Mouse (Mus musculus): ENCODE measurements at regions not wholly inside any gene's neighbourhood (a gene's known extent, or its start where the extent isn't known, plus 50 kb on each side); places are given as distances from the start of the nearest gene placed in this dataset.

GRCm38 (mm10) chr16:46965741-46966140 lies 467.4 kb upstream of the Nectin3 start:
- ATAC-seq (ENCODE audit: low read depth) (no peak), DNase-seq (ENCODE audit: low spot score) (no peak)
- Histone ChIP-seq H3K4me1 (ENCODE audit: control insufficient read depth, insufficient read depth, low read length) (no peaks in the 10 kb centered on the region), H3K4me3 (ENCODE audit: low read depth, low read length) (no peak overlapping the region), H3K9me3 (ENCODE audit: control insufficient read depth, low read length) (no peaks in the 10 kb centered on the region), H3K4me2 (ENCODE audit: low read depth, low read length) (no peak overlapping the region), H3K27me3 (replicated peaks; ENCODE audit: control insufficient read depth, insufficient read depth, low read length) (no peaks in the 10 kb centered on the region), H3K9ac (ENCODE audit: low read depth, low read length) (no peak overlapping the region), H3K27ac (replicated peaks; ENCODE audit: low read depth, low read length) (no peak overlapping the region), H3K36me3 (ENCODE audit: control insufficient read depth, insufficient read depth, low read length) (no peaks in the 10 kb centered on the region)
- 85% methylated on average over 7 of the region's 7 CpGs for WGBS

GRCm38 (mm10) chr16:46956990-46957389 lies 458.7 kb upstream of the Nectin3 start:
- no peaks in the 10 kb centered on the region for H3K36me3 ChIP-seq (ENCODE audit: control insufficient read depth, insufficient read depth, low read length)
- no peak overlapping the region for H3K4me3 ChIP-seq (ENCODE audit: low read depth, low read length)
- no peak overlapping the region for H3K27ac ChIP-seq (replicated peaks; ENCODE audit: low read depth, low read length)
- no peaks in the 10 kb centered on the region for H3K4me1 ChIP-seq (ENCODE audit: control insufficient read depth, insufficient read depth, low read length)
- WGBS = 88% methylated on average over 1 of the region's 1 CpGs
- H3K9ac ChIP-seq (ENCODE audit: low read depth, low read length) = no peak overlapping the region
- ATAC-seq (ENCODE audit: low read depth) = no peak
- no peaks in the 10 kb centered on the region for H3K27me3 ChIP-seq (replicated peaks; ENCODE audit: control insufficient read depth, insufficient read depth, low read length)
- H3K9me3 ChIP-seq (ENCODE audit: control insufficient read depth, low read length) = no peaks in the 10 kb centered on the region
- no peak overlapping the region for H3K4me2 ChIP-seq (ENCODE audit: low read depth, low read length)
- DNase-seq (ENCODE audit: low spot score) = no peak

DNA sequence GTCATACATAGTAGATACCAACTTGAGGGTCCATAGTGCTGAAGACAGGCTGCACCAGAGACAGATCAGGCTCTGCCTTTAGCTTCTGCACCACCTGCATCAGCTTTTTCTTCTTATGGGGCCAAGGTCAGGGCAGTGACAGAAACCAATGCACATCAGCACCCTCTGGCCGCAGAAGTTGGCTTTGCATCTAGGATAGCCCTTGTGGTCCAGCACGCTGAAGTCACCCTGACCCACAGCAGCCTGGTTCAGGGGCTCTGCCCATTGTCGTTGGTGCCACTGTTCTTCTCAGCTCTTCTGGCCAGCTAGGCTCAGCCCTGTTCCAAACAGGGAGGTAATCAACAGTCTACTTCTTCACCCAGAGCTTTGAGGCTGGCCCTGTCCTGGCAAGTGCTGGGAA lies 427.7 kb upstream of the Nectin3 start:
- 65% methylated on average over 3 of the region's 3 CpGs for WGBS
- H3K9me3 ChIP-seq (ENCODE audit: control insufficient read depth, low read length) = no peaks in the 10 kb centered on the region
- no peaks in the 10 kb centered on the region for H3K4me1 ChIP-seq (ENCODE audit: control insufficient read depth, insufficient read depth, low read length)
- H3K36me3 ChIP-seq (ENCODE audit: control insufficient read depth, insufficient read depth, low read length) = no peaks in the 10 kb centered on the region
- DNase-seq (ENCODE audit: low spot score) (no peak), ATAC-seq (ENCODE audit: low read depth) (no peak)
- H3K27me3 ChIP-seq (replicated peaks; ENCODE audit: control insufficient read depth, insufficient read depth, low read length) = no peaks in the 10 kb centered on the region
- no peak overlapping the region for H3K4me2 ChIP-seq (ENCODE audit: low read depth, low read length)
- no peak overlapping the region for H3K9ac ChIP-seq (ENCODE audit: low read depth, low read length)
- H3K27ac ChIP-seq (replicated peaks; ENCODE audit: low read depth, low read length) = no peak overlapping the region
- H3K4me3 ChIP-seq (ENCODE audit: low read depth, low read length) = no peak overlapping the region

- Histone ChIP-seq H3K4me1 (ENCODE audit: control insufficient read depth, insufficient read depth, low read length) (no peaks in the 10 kb centered on the region), H3K9ac (ENCODE audit: low read depth, low read length) (no peak overlapping the region), H3K27me3 (replicated peaks; ENCODE audit: control insufficient read depth, insufficient read depth, low read length) (no peaks in the 10 kb centered on the region), H3K36me3 (ENCODE audit: control insufficient read depth, insufficient read depth, low read length) (no peaks in the 10 kb centered on the region), H3K9me3 (ENCODE audit: control insufficient read depth, low read length) (no peaks in the 10 kb centered on the region), H3K4me3 (ENCODE audit: low read depth, low read length) (no peak overlapping the region), H3K27ac (replicated peaks; ENCODE audit: low read depth, low read length) (no peak overlapping the region), H3K4me2 (ENCODE audit: low read depth, low read length) (no peak overlapping the region)
- ATAC-seq (ENCODE audit: low read depth) = peak; percentile 76
- peak; percentile 38 for DNase-seq (ENCODE audit: low spot score)
- WGBS = 51% methylated on average over 2 of the region's 2 CpGs
Measured at GRCm38 (mm10) chr16:46894576-46895203, 396.4 kb upstream of the Nectin3 start.

DNA sequence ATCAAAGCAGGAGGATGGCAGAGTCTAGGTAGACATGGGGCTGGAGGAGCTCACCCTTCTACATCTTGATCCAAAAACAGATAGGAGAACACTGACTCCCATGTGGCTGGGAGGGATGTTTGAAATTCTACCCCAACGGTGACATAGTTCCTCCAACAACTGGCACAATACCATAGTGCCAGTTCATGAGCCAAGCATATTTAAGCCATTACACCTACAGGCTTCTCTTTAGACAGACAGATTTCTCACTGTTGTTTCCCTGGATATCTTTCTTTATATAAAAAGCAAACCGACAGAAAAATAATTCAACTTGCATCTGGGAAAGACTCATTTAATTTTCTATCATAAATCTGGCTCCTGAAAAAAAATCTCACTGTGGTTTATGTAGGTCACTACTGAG lies 380.4 kb upstream of the Nectin3 start:
- ATAC-seq (ENCODE audit: low read depth) (no peak), DNase-seq (ENCODE audit: low spot score) (no peak)
- 84% methylated on average over 2 of the region's 2 CpGs for WGBS
- Histone ChIP-seq H3K4me3 (ENCODE audit: low read depth, low read length) (no peak overlapping the region), H3K27ac (replicated peaks; ENCODE audit: low read depth, low read length) (no peak overlapping the region), H3K4me2 (ENCODE audit: low read depth, low read length) (no peak overlapping the region), H3K9ac (ENCODE audit: low read depth, low read length) (no peak overlapping the region), H3K4me1 (ENCODE audit: control insufficient read depth, insufficient read depth, low read length) (no peaks in the 10 kb centered on the region), H3K36me3 (ENCODE audit: control insufficient read depth, insufficient read depth, low read length) (no peaks in the 10 kb centered on the region), H3K27me3 (replicated peaks; ENCODE audit: control insufficient read depth, insufficient read depth, low read length) (no peaks in the 10 kb centered on the region), H3K9me3 (ENCODE audit: control insufficient read depth, low read length) (no peaks in the 10 kb centered on the region)

DNA sequence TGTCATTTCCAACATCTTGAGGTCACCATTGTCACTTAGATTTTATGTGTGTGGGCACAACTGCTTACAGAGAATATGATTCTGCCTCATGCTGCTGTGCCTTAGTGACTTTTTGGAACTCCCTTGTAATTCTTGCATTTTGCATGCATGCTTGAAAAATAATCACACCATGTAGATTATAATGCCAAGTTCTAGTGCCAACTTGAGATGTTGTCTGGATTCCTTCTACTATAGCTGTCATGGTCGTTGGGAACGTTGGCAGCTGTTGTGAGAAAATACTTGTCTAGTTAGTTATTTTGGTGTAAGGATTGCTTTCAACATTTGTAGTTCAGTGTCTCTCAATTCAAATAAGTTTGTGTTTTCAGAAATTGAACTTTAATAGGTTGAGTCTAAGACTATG lies 365.6 kb upstream of the Nectin3 start:
- WGBS = 79% methylated on average over 2 of the region's 2 CpGs
- H3K4me2 ChIP-seq (ENCODE audit: low read depth, low read length) = no peak overlapping the region
- H3K9ac ChIP-seq (ENCODE audit: low read depth, low read length) = no peak overlapping the region
- no peaks in the 10 kb centered on the region for H3K4me1 ChIP-seq (ENCODE audit: control insufficient read depth, insufficient read depth, low read length)
- no peaks in the 10 kb centered on the region for H3K27me3 ChIP-seq (replicated peaks; ENCODE audit: control insufficient read depth, insufficient read depth, low read length)
- DNase-seq (ENCODE audit: low spot score) (peak; percentile 12), ATAC-seq (ENCODE audit: low read depth) (no peak)
- H3K4me3 ChIP-seq (ENCODE audit: low read depth, low read length) = no peak overlapping the region
- no peak overlapping the region for H3K27ac ChIP-seq (replicated peaks; ENCODE audit: low read depth, low read length)
- no peaks in the 10 kb centered on the region for H3K9me3 ChIP-seq (ENCODE audit: control insufficient read depth, low read length)
- H3K36me3 ChIP-seq (ENCODE audit: control insufficient read depth, insufficient read depth, low read length) = no peaks in the 10 kb centered on the region

- Histone ChIP-seq H3K4me1 (ENCODE audit: control insufficient read depth, insufficient read depth, low read length) (no peaks in the 10 kb centered on the region), H3K9me3 (ENCODE audit: control insufficient read depth, low read length) (no peaks in the 10 kb centered on the region), H3K4me2 (ENCODE audit: low read depth, low read length) (no peak overlapping the region), H3K9ac (ENCODE audit: low read depth, low read length) (no peak overlapping the region), H3K36me3 (ENCODE audit: control insufficient read depth, insufficient read depth, low read length) (no peaks in the 10 kb centered on the region), H3K27ac (replicated peaks; ENCODE audit: low read depth, low read length) (no peak overlapping the region), H3K27me3 (replicated peaks; ENCODE audit: control insufficient read depth, insufficient read depth, low read length) (no peaks in the 10 kb centered on the region), H3K4me3 (ENCODE audit: low read depth, low read length) (no peak overlapping the region)
- DNase-seq (ENCODE audit: low spot score) (no peak), ATAC-seq (ENCODE audit: low read depth) (no peak)
- WGBS = 83% methylated on average over 4 of the region's 4 CpGs
Measured at GRCm38 (mm10) chr16:46849534-46849933, 351.2 kb upstream of the Nectin3 start.

- ATAC-seq (ENCODE audit: low read depth) (no peak), DNase-seq (ENCODE audit: low spot score) (no peak)
- no peaks in the 10 kb centered on the region for H3K36me3 ChIP-seq (ENCODE audit: control insufficient read depth, insufficient read depth, low read length)
- H3K4me2 ChIP-seq (ENCODE audit: low read depth, low read length) = no peak overlapping the region
- no peak overlapping the region for H3K4me3 ChIP-seq (ENCODE audit: low read depth, low read length)
- H3K9me3 ChIP-seq (ENCODE audit: control insufficient read depth, low read length) = no peaks in the 10 kb centered on the region
- no peaks in the 10 kb centered on the region for H3K27me3 ChIP-seq (replicated peaks; ENCODE audit: control insufficient read depth, insufficient read depth, low read length)
- H3K9ac ChIP-seq (ENCODE audit: low read depth, low read length) = no peak overlapping the region
- H3K27ac ChIP-seq (replicated peaks; ENCODE audit: low read depth, low read length) = no peak overlapping the region
- H3K4me1 ChIP-seq (ENCODE audit: control insufficient read depth, insufficient read depth, low read length) = no peaks in the 10 kb centered on the region
Measured at GRCm38 (mm10) chr16:46848755-46849154, 350.4 kb upstream of the Nectin3 start.

- Histone ChIP-seq H3K4me3 (ENCODE audit: low read depth, low read length) (no peak overlapping the region), H3K4me2 (ENCODE audit: low read depth, low read length) (no peak overlapping the region), H3K36me3 (ENCODE audit: control insufficient read depth, insufficient read depth, low read length) (no peaks in the 10 kb centered on the region), H3K27ac (replicated peaks; ENCODE audit: low read depth, low read length) (no peak overlapping the region), H3K9me3 (ENCODE audit: control insufficient read depth, low read length) (no peaks in the 10 kb centered on the region), H3K27me3 (replicated peaks; ENCODE audit: control insufficient read depth, insufficient read depth, low read length) (no peaks in the 10 kb centered on the region), H3K4me1 (ENCODE audit: control insufficient read depth, insufficient read depth, low read length) (no peaks in the 10 kb centered on the region), H3K9ac (ENCODE audit: low read depth, low read length) (no peak overlapping the region)
- no peak for ATAC-seq (ENCODE audit: low read depth)
- no peak for DNase-seq (ENCODE audit: low spot score)
- WGBS = 68% methylated on average over 3 of the region's 3 CpGs
Measured at GRCm38 (mm10) chr16:46847707-46848356, 349.5 kb upstream of the Nectin3 start.

Data from embryonic facial prominence, embryonic 14.5 days (tissue).